In genomic region chr12:84873434-84873833, GRCm38 (mm10) we compare ENCODE assay signal across 10 mouse cellular contexts. TPM values are rescaled to one million over a fixed set of nuclear protein-coding genes. Genes with fewer than 3 reads are reported as not detected.
DNase-seq lines count a peak whose midpoint lies in the region; ATAC-seq and TF ChIP-seq lines count a peak whose summit lies in the region.
"Had no signal": no experiment of that assay in that cellular context is flagged by ENCODE, and none has a peak within 500 bp of the region (broad histone marks: within the 10 kb centered on the region; RNA-seq: fewer than 3 reads in every experiment).

No protein-coding gene starts in this region.

- no peak overlapping the region for H3K9ac ChIP-seq in heart, embryonic 12.5 days
- H3K9ac ChIP-seq: heart, embryonic 13.5 days; limb, embryonic 12.5 days had no signal

- TF ChIP-seq CTCF in left cerebral cortex, adult 2 months (IDR thresholded peaks at IDR 0.05) = peak; percentile 64
- TF ChIP-seq CTCF in G1E (IDR thresholded peaks at IDR 0.05; ENCODE audit: low read depth, low read length) = peak; percentile 81

- no peak overlapping the region for H3K27ac ChIP-seq in left cerebral cortex, adult 2 months
- H3K27ac ChIP-seq in heart, embryonic 12.5 days (ENCODE audit: poor library complexity, severe bottlenecking) = no peak overlapping the region
- H3K27ac ChIP-seq: heart, embryonic 13.5 days; limb, embryonic 12.5 days had no signal

- H3K4me2 ChIP-seq in heart, embryonic 12.5 days = no peak overlapping the region
- H3K4me2 ChIP-seq: heart, embryonic 13.5 days; limb, embryonic 12.5 days had no signal

- no peaks in the 10 kb centered on the region for H3K36me3 ChIP-seq in G1E (replicated peaks)
- H3K36me3 ChIP-seq in heart, embryonic 12.5 days = no peaks in the 10 kb centered on the region
- H3K36me3 ChIP-seq: heart, embryonic 13.5 days; limb, embryonic 12.5 days had no signal

- no peak overlapping the region for H3K4me3 ChIP-seq in left cerebral cortex, adult 2 months
- H3K4me3 ChIP-seq in G1E (ENCODE audit: low read depth, low read length) = no peak overlapping the region
- H3K4me3 ChIP-seq in heart, embryonic 12.5 days = no peak overlapping the region
- H3K4me3 ChIP-seq: heart, embryonic 13.5 days; limb, embryonic 12.5 days had no signal

- intact Hi-C loops in left cerebral cortex, adult 2 months (cut with DNase I) = loop anchor here (5.0 kb wide), 1 partner anchor 99 kb away; the partner anchor contains the start of genes Arel1 and Fcf1

- H3K9me3 ChIP-seq in G1E (replicated peaks) = peaks cover 14% of the 10 kb centered on the region
- H3K9me3 ChIP-seq in heart, embryonic 12.5 days (replicated peaks) = no peaks in the 10 kb centered on the region
- H3K9me3 ChIP-seq: heart, embryonic 13.5 days; limb, embryonic 12.5 days had no signal

- H3K4me1 ChIP-seq in G1E (ENCODE audit: insufficient read depth, low read depth, low read length) = peaks cover 10% of the 10 kb centered on the region
- peaks cover 20% of the 10 kb centered on the region for H3K4me1 ChIP-seq in heart, embryonic 12.5 days (replicated peaks)

- H3K27me3 ChIP-seq in G1E (ENCODE audit: insufficient read depth, low read length) = peaks cover 51% of the 10 kb centered on the region
- peaks cover 62% of the 10 kb centered on the region for H3K27me3 ChIP-seq in heart, embryonic 12.5 days (replicated peaks)

- peak; percentile 64 for DNase-seq in CD4-positive, CD25-positive, alpha-beta regulatory T cell, adult 2 months (ENCODE audit: low read depth, low spot score)
- no peak for DNase-seq in left cerebral cortex, adult 2 months (ENCODE audit: extremely low spot score in 1 of 2, low spot score in 2 of 2)
- no peak for DNase-seq in left cerebral cortex, adult 18-20 months (ENCODE audit: low spot score in 2 of 2)
- peak; percentile 48 for DNase-seq in G1E (ENCODE audit: low spot score)
- DNase-seq in gastrocnemius, postnatal 4 days (ENCODE audit: low spot score in 2 of 2) = no peak

- WGBS in heart, embryonic 12.5 days = 3% methylated on average over 3 of the region's 3 CpGs

- ATAC-seq in CD4-positive, CD25-positive, alpha-beta regulatory T cell, adult 4 months = no peak
- ATAC-seq in G1E (ENCODE audit: extremely low read depth, insufficient number of reproducible peaks, low FRiP score, poor library complexity, severe bottlenecking) = no peak
- ATAC-seq in erythroblast, adult 5-6 weeks (replicated peaks; ENCODE audit: low FRiP score, poor library complexity, severe bottlenecking) = 0 out of 2 replicates have a peak, but pooled peaks have one; percentile 16
- no peak for ATAC-seq in heart, embryonic 12.5 days (ENCODE audit: insufficient number of reproducible peaks, low FRiP score)

RNA-seq across cellular contexts. Expression of gene Ltbp2, which starts 2.9 kb away (rescaled TPM):
- not detected for polyA plus RNA-seq in CD4-positive, CD25-positive, alpha-beta regulatory T cell, adult 4 months (2017; shearing (Covaris generic))
- under 1 TPM; 0.45 to 0.94 TPM for total RNA-seq in left cerebral cortex, adult 2 months (2021)
- total RNA-seq in left cerebral cortex, adult 18-20 months (2021) = under 1 TPM; 0.28 to 0.42 TPM
- total RNA-seq in G1E (2014; fragmentation: Nextera tagmentation) (not detected in 2 replicates), G1E (2017) (under 0.01 and 0.44 TPM in 2 replicates)
- polyA plus RNA-seq in G1E (2012) = not detected in 2 replicates
- 0.19 TPM in 1 of 2 replicates, not detected in the other for total RNA-seq in erythroblast, adult 5-6 weeks (2015; ENCODE audit: low replicate concordance)
- 0.14 and 2.4 TPM in 2 replicates for total RNA-seq in erythroblast, adult 5-6 weeks (2017; ENCODE audit: low replicate concordance)
- total RNA-seq in gastrocnemius, postnatal 4 days (2021) = 1 to 10 TPM; 2.8 to 3.3 TPM
- polyA plus RNA-seq in heart, embryonic 12.5 days (2016; fragmentation: Nextera tagmentation; extraction: Ambion mirVana) = 0.50 and 0.68 TPM in 2 replicates

Comparison
In these comparisons a context has a peak if more than half of its experiments do, and no peak if none do; other contexts are left out.
1. DNase-seq: peak in CD4-positive, CD25-positive, alpha-beta regulatory T cell, adult 2 months (single experiment) and G1E (single experiment); none in left cerebral cortex, adult 2 months (0 of 2), left cerebral cortex, adult 18-20 months (0 of 2) and gastrocnemius, postnatal 4 days (0 of 2).